Mouse (Mus musculus) G1E (cell line): ENCODE results near the gene Arhgap32. TPM values are rescaled to one million over a fixed set of nuclear protein-coding genes. Genes with fewer than 3 reads are reported as not detected.

Source experiments
- ATAC-seq: 2 replicates; pipeline ENCODE4 v1.8.0; 2016; ENCODE audit warnings: mild to moderate bottlenecking; ENCODE audit not compliant: insufficient number of reproducible peaks, poor library complexity, low FRiP score, severe bottlenecking; ENCODE audit errors: extremely low read depth
- DNase-seq: peaks from one replicate; pipeline ENCODE4 v3.0.0; 2012; ENCODE audit warnings: low spot score
- H3K27me3 ChIP-seq: 2 replicates; pipeline ENCODE4 v1.6.1; 2012; ENCODE audit warnings: mild to moderate bottlenecking, low read length, inconsistent platforms; ENCODE audit not compliant: insufficient read depth
- H3K36me3 ChIP-seq: replicated peaks from 2 replicates; pipeline ENCODE3; 2012; ENCODE audit warnings: mild to moderate bottlenecking, inconsistent platforms
- H3K4me1 ChIP-seq: 2 replicates; pipeline ENCODE4 v1.6.1; 2012; ENCODE audit warnings: low read depth, low read length, inconsistent platforms, mixed read lengths; ENCODE audit not compliant: insufficient read depth
- H3K4me3 ChIP-seq: 2 replicates; pipeline ENCODE4 v1.5.1; 2012; ENCODE audit warnings: low read depth, mild to moderate bottlenecking, inconsistent platforms, low read length, moderate library complexity, mixed read lengths
- H3K9me3 ChIP-seq: replicated peaks from 2 replicates; pipeline ENCODE4 v1.6.1; 2012; ENCODE audit warnings: inconsistent platforms
- CTCF ChIP-seq: IDR thresholded peaks from 2 replicates; pipeline ENCODE4 v1.5.1; 2012; ENCODE audit warnings: low read depth, low read length, inconsistent platforms, mixed read lengths
- GATA1 ChIP-seq: IDR thresholded peaks from 2 replicates; pipeline ENCODE4 v1.6.1; 2012; ENCODE audit warnings: borderline replicate concordance, low read length, inconsistent platforms, mixed read lengths
- GATA2 ChIP-seq: IDR thresholded peaks from 2 replicates; pipeline ENCODE4 v1.6.1; 2012; ENCODE audit warnings: low read depth, low read length, inconsistent platforms, borderline replicate concordance
- POLR2AphosphoS5 ChIP-seq: IDR thresholded peaks from 2 replicates; pipeline ENCODE4 v1.6.1; 2012; ENCODE audit warnings: low read depth, low read length, inconsistent platforms; ENCODE audit not compliant: insufficient replicate concordance
- TAL1 ChIP-seq: conservative IDR thresholded peaks from 2 replicates; pipeline ENCODE4 v1.6.1; 2012; ENCODE audit warnings: low read depth, low read length, inconsistent platforms, mixed read lengths
- polyA plus RNA-seq: library from polyadenylated mRNA; stranded (reverse); fragments of >175 nt; gene quantifications from 2 replicates; pipeline ENCODE4 v1.2.3, GENCODE M21; 2012
- total RNA-seq, 2 experiments: library from RNA; stranded (forward) in 1 of 2; stranded (reverse) in 1 of 2; fragments of 200-1000 nt in 1 of 2; fragments of >200 nt in 1 of 2; fragmentation: Nextera tagmentation in 1 of 2; gene quantifications; 2 replicates each; pipeline ENCODE4 v1.2.3; 2014 to 2017

The Arhgap32 gene
- total and polyA plus RNA-seq, 3 experiments, result 0.01 to 0.05 TPM; not detected in 1

DNA sequence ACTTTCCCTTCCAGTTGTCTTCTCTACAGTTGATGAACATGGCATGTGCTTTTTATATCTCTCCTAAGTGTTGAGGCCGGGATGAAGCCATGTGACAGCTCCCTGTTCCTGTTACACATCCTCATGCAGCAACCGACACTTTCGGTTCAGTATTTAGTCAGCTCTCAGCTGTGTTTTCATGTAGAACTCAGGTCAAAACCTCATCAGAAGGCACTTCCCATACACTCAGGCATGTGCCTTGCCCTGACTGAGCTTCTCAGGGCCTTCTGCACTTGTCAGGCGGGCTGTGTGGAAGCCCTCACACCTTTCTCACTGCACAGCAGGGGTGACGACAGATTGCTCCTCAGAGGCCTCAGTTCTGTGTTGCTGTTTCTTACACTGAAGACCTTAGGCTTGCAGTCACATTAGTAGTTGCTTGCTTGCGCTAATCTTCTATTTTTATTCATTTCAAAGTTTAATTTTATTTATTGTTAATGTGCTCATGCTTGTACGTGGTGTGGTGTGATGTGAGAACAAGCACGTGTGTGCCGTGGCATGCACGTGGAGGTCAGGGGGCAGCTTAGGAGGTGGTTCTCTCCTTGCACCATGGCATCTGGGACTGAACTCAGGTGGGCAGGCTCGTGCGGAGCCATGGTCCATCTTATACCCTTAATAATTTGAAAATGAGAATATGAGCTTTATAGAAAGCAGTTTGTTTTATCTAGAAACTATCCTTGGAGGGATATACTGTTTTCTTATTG lies 30.5 kb downstream of the Arhgap32 start:
- H3K4me3 ChIP-seq, result no peak overlapping the region
- H3K4me1 ChIP-seq, result no peaks in the 10 kb centered on the region
- H3K9me3 ChIP-seq, result no peaks in the 10 kb centered on the region
- ATAC-seq, result no peak
- H3K27me3 ChIP-seq, result peaks cover 2% of the 10 kb centered on the region; the same call in 1 of the 2 replicates
- no peak for DNase-seq
- H3K36me3 ChIP-seq, result no peaks in the 10 kb centered on the region
- no peak for TF ChIP-seq POLR2AphosphoS5
- TF ChIP-seq CTCF, result no peak
- TF ChIP-seq GATA1, result no peak

DNA sequence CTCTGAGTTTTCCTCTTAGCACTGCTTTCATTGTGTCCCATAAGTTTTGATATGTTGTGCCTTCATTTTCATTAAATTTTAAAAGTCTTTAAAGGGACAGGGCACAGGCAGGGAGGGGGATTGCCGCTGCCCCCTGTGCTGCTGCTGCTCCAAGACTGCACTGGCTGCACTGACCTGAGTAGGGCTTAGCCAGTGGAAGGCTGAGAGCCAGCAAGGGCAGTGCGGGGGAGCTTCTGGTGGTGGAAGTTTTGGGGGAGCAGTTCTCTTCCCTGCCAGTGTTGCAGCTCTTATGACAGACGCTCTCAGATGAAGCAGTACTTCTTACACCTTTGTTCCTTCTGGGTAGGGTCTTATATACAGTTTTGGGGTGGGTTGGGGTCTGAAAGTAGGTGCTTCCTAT lies 33.3 kb downstream of the Arhgap32 start:
- Histone ChIP-seq H3K27me3 (peaks cover 2% of the 10 kb centered on the region; the same call in 1 of the 2 replicates), H3K36me3 (no peaks in the 10 kb centered on the region), H3K4me1 (no peaks in the 10 kb centered on the region), H3K9me3 (no peaks in the 10 kb centered on the region), H3K4me3 (no peak overlapping the region)
- ATAC-seq (no peak), DNase-seq (no peak)
- TF ChIP-seq GATA2 (no peak), GATA1 (no peak), POLR2AphosphoS5 (no peak), CTCF (no peak), TAL1 (no peak)

DNA sequence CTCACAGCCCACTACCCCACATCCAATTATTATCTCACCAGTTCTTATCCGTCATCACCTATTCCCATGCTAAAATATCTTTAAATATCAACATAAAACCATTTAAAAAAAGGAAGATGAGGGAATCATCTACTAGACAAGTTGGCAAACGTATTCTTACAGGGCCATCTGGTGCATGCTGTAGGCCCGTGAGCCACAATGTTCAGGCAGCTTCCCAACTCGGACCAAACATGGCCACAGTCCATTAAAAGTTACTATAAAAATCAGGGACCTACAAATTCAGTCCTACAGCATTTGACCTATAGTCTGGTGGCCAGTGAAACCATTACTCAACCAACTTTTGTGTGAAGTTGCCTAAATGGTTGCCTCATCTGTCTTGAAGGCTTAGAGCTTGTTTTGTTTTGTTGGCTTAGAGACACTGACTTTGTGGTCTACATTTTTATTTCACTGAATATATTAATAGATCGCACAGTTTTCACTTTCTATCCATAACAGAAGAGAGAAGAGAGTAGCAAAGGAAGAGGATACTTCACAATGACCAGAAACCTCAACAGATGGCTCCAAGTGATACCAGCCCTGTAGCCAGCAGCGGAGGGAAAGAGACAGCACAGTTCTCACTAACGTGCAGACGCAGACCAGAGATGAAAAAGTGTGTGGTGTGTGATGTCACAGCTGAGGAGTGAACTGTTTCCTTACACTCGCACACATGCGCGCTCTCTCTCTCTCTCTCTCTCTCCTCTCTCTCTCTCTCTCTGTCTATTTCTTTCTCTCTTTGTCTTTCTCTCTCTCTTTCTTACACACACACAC lies 34.1 kb downstream of the Arhgap32 start:
- Histone ChIP-seq H3K9me3 (no peaks in the 10 kb centered on the region), H3K27me3 (peaks cover 2% of the 10 kb centered on the region; the same call in 1 of the 2 replicates), H3K4me1 (no peaks in the 10 kb centered on the region), H3K4me3 (no peak overlapping the region), H3K36me3 (no peaks in the 10 kb centered on the region)
- no peak for TF ChIP-seq POLR2AphosphoS5
- no peak for TF ChIP-seq GATA2
- TF ChIP-seq CTCF, result no peak
- TF ChIP-seq TAL1, result no peak
- TF ChIP-seq GATA1, result no peak
- ATAC-seq, result no peak
- DNase-seq, result no peak

DNA sequence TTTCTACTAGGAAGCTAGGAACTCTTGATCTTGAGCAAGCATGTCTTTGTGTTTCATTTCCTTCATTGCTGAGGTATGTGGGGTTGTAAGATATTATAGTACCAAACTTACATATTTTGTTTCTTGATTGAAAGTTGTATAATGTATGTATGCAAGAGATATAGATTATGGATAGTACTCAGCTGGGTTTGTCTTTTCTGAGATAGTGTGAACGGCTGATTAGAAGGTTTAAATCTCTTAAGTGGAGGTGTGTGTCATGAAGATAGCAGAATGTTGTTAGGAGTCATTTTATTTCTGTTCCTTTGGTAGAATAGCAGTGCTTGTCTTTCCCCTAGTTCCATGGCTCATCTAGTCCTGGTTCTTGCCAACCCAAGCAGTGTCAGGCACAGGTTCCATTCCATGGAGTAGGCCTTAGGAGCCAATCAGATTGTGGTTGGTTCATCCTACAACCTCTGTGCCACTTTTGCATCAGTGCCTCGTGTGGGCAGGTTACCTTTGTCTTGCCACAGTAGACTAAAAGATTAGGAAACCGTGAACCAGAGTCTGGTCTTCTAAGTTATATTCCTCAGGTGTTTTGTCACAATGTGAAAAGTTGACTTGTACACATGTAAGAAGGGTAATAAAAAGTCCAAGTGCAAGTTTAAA lies 38.9 kb downstream of the Arhgap32 start:
- ATAC-seq (no peak), DNase-seq (no peak)
- Histone ChIP-seq H3K4me1 (no peaks in the 10 kb centered on the region), H3K4me3 (no peak overlapping the region), H3K9me3 (no peaks in the 10 kb centered on the region), H3K36me3 (no peaks in the 10 kb centered on the region), H3K27me3 (no peaks in the 10 kb centered on the region)
- TF ChIP-seq POLR2AphosphoS5 (no peak), CTCF (no peak), GATA1 (no peak), GATA2 (no peak), TAL1 (no peak)

DNA sequence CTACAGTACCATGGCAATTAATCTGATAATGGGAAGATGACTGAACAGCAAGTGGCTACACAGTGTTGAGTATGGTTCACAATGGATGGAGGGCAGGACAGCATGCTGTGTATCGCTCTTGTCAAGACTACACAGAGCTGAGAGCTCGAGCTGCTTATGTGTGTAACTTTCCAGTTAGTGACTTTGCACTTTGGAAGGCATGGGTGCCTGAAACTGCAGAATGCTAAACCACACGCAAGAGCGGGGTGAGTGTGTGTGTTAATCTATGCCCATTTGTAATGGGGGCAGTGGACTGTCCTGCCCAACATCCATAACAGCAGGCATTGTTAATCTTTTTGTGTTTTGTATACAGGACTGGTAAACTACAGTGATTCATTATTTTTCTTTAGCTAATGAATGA lies 40.8 kb downstream of the Arhgap32 start:
- no peaks in the 10 kb centered on the region for H3K9me3 ChIP-seq
- TF ChIP-seq GATA1 (no peak), TAL1 (no peak), GATA2 (no peak), POLR2AphosphoS5 (no peak), CTCF (no peak)
- DNase-seq (no peak), ATAC-seq (no peak)
- H3K27me3 ChIP-seq, result no peaks in the 10 kb centered on the region
- no peaks in the 10 kb centered on the region for H3K4me1 ChIP-seq
- no peaks in the 10 kb centered on the region for H3K36me3 ChIP-seq
- no peak overlapping the region for H3K4me3 ChIP-seq

DNA sequence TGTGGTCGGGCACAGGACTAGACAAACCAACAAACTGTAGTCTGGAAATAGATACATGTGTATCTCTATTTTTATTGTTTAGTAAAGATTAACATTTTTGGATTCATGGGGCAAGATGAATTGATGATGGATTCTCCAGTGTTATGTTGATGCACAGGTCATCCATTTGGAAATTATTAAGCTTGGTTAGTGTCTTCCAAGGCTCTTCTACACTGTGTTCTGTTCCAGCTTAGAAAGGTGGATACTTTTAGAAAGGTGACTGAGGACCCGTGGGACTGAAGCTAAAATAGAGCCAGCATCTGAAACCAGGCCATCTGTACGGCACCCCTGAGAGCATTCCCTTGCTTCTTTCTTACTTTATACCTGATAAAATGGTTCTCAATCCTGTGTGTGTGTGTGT lies 41.3 kb downstream of the Arhgap32 start:
- Histone ChIP-seq H3K27me3 (no peaks in the 10 kb centered on the region), H3K36me3 (no peaks in the 10 kb centered on the region), H3K4me1 (no peaks in the 10 kb centered on the region), H3K4me3 (no peak overlapping the region), H3K9me3 (no peaks in the 10 kb centered on the region)
- TF ChIP-seq GATA1 (no peak), GATA2 (no peak), TAL1 (no peak), POLR2AphosphoS5 (no peak), CTCF (no peak)
- DNase-seq, result no peak
- no peak for ATAC-seq
